Mouse (Mus musculus) liver, embryonic 14.5 days (tissue): ENCODE data around the gene Eml2.

Experiments
- CTCF ChIP-seq: IDR thresholded peaks from 2 replicates; pipeline ENCODE4 v1.5.1; 2016; ENCODE audit warnings: antibody characterized with exemption, low read depth, control low read depth
- EP300 ChIP-seq: IDR thresholded peaks from 2 replicates; pipeline ENCODE4 v1.6.1; 2016; ENCODE audit warnings: antibody characterized with exemption, low read depth

GRCm38 (mm10) chr7:19165656-19166423, 10.4 kb upstream of the Eml2 start, which contains the start of gene Gipr:
- TF ChIP-seq CTCF (no peak), EP300 (no peak)
